Mouse (Mus musculus): ENCODE results near the gene Vmn2r42.
"Not testable (repeated sequence)": the region's sequence is repeated elsewhere in the genome, so short reads cannot be mapped to it uniquely, and the experiment has no call there.

The Vmn2r42 gene

DNA sequence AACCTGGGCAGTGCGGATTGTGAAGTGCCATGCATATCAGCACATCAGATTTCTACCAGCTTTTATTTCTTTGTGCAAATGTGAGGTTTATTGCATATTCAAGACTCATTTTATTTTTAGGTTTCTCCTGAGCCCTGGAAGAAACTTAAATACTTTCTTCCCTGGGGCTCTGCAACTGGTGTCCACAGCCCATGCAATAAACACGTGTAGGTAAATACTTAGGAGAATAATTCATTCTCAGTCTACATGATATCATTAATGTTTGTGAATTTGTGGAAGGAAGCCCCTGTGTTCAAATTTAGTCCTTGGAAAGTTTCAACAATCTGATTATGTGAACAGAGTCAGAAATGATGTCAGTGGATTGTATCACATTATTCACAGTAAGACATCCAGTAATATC, at the start of gene Vmn2r42:
TSS of gene Vmn2r42 (minus strand) at position 101 of the 400 bp plus-strand sequence.
- DNase-seq (ENCODE audit: low spot score) = not testable (repeated sequence)

DNA sequence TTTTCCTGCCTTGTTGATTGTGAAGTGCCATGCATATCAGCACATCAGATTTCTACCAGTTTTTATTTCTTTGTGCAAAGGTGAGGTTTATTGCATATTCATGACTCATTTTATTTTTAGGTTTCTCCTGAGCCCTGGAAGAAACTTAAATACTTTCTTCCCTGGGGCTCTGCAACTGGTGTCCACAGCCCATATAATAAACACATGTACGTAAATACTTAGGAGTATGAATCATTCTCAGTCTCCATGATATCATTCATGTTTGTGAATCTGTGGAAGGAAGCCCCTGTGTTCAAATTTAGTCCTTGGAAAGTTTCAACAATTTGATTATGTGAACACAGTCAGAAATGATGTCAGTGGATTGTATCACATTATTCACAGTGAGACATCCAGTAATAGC, 38.6 kb downstream of the Vmn2r42 start, which contains the start of gene Vmn2r41:
TSS of gene Vmn2r41 (minus strand) at position 101 of the 400 bp plus-strand sequence.
- not testable (repeated sequence) for DNase-seq (ENCODE audit: low spot score)
